Mouse (Mus musculus) G1E (cell line): Measurements from ENCODE around the gene Cd6.

Source experiments
- CTCF ChIP-seq: IDR thresholded peaks from 2 replicates; pipeline ENCODE4 v1.5.1; 2012; ENCODE audit warnings: low read depth, low read length, inconsistent platforms, mixed read lengths
- GATA1 ChIP-seq: IDR thresholded peaks from 2 replicates; pipeline ENCODE4 v1.6.1; 2012; ENCODE audit warnings: borderline replicate concordance, low read length, inconsistent platforms, mixed read lengths

- TF ChIP-seq CTCF (no peak), GATA1 (no peak)
These were observed 25.6 kb upstream of the Cd6 start for GRCm38 (mm10) chr19:10855422-10855821.
